Mouse (Mus musculus): ENCODE measurements around the gene Chrd.

The Chrd gene

DNA sequence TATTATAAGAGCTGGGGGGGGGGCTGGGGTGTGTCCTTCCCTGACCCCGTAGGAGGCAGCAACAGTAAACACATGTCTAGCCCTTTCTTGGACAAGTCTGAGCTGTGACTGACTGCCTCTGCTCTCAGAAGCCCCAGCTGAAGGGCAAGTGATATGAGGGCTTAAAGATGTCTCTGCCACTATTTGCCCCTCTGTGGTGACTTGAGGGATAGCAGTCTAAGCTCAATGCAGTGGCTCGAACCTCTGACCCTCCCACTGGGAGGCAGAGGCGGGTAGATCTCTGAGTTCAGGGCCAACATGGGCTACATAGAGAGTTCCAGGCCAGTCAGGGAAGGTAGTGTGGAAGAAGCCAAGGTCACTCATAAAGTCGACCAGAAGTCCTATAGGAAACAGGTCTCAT lies 22.1 kb upstream of the Chrd start:
- DNase-seq (ENCODE audit: low read depth, low spot score) = peak; percentile 61

DNA sequence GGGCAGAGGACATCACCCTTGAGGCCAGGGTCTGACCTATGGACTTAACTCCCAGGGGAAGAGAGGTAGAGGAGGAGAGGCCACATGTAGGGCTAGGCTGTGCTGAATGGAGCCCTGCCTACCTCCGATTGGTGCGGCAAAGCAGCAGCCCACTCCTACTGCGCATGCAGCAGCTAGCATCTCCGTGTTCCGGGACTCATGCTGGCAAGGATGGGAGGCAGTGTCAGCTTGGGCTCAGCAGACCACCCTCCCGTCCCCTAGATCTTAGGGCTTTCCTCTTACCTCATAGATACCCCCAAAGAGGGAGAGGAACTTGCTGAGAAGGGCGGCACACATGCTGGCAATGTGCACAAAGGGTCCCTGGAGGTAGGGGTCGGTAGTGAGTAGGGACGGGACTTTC lies 20.7 kb upstream of the Chrd start:
- DNase-seq (ENCODE audit: low read depth, low spot score) = no peak

DNA sequence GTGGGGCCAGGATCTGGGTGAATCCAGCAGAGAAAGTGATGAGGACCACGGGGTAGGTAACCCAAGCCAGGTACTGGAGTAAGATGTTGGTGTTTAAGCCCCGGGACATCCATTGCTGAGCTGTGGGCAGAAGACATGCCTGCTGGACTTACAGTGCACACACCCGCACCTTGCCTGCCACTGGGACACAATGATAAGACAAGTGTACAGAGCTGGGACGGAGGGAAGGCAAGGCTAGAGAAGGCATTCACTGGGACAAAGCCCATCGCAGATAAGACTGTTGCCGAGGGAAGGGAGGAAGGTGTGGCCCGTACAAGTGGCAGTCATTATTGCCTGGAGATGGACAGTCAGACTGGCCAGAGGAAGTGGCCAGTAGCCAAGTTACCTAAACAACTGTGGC lies 20.0 kb upstream of the Chrd start:
- DNase-seq (ENCODE audit: low read depth, low spot score) = no peak

DNA sequence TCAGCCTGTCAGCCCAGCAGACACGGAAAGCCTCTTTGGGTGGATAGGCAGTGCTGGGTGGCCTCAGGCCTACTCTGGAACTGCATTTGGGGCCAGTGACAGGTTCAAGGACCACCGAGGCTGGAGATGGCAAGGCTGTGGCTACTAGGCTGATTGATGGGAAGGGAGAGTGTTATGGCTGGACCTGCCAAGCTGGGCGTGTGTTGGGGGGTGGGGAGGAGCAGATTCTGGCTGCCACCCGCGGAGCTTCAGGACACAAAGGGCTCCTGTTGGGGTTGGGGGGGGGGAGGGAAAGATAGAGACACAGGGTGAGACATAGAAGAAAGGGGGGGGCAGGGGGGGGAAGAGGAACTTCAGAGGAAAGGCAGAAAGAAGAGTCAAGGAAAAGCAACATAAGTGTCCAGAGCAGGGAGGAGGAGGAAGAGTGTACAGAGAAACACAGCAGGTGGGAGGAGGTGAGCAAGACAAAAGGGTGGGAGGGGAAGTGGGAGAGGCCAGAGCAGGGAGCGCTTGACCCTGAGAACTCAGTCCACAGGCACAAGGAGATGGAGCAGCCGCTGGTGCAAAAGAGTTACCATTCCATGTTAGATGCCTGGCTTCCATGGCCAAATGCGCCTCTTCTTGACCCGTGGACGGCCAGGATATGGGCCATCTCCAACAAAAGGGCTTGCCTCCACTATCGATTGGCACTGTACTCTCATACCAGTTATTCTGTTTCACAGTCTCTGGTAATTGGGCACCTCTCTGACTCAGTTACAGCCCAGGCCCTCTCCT lies 18.4 kb upstream of the Chrd start:
- peak; percentile 79 for DNase-seq (ENCODE audit: low read depth, low spot score)

- DNase-seq (ENCODE audit: low read depth, low spot score) = no peak
These were observed 17.8 kb upstream of the Chrd start for GRCm38 (mm10) chr16:20715161-20715560.

GRCm38 (mm10) chr16:20715566-20715965 lies 17.4 kb upstream of the Chrd start:
- DNase-seq (ENCODE audit: low read depth, low spot score) = no peak

GRCm38 (mm10) chr16:20715976-20716840 lies 16.7 kb upstream of the Chrd start:
- peak; percentile 92 for DNase-seq (ENCODE audit: low read depth, low spot score)

- DNase-seq (ENCODE audit: low read depth, low spot score) = no peak
These were observed 16.1 kb upstream of the Chrd start for GRCm38 (mm10) chr16:20716841-20717180.

- peak; percentile 99 for DNase-seq (ENCODE audit: low read depth, low spot score)
These were observed 15.5 kb upstream of the Chrd start, which contains the start of the genes Polr2h and Clcn2 for GRCm38 (mm10) chr16:20717181-20717977. Gene Polr2h (plus strand): TSS chr16:20717665. Gene Clcn2 (minus strand): TSS chr16:20717746.

DNA sequence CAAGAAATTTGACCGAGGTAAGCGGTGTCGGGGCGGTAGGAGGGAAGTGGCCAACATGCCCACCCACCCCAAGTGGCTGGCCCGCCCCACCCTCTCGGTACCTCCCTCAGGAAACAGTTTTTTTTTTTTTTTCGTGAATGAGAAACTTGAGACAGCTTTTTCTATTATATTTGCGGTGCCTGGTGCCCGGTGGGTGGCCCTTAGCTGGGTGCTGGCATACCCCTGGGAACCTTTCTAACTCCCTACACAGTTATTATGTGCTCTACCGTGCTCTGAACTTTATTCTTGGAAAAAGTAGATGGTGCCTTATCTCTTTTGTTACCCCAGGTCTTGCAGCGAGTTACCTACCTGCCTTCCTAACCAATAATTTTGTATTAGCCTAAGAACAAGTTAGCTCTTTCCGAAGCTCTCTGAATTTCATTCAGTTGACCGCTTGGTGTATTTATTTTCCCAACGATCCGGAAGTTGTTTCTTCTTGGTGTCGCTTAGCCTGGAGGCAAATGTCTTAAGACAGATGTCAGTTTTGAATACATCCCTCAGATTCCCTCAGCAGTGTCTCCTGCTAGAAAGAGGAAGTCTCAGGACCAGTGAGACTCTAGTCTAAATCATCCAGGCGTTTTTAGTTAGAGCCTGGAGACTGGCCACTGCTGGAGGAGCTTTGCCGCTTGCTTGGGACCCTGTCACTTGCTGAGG lies 14.8 kb upstream of the Chrd start:
- DNase-seq (ENCODE audit: low read depth, low spot score) = no peak

DNA sequence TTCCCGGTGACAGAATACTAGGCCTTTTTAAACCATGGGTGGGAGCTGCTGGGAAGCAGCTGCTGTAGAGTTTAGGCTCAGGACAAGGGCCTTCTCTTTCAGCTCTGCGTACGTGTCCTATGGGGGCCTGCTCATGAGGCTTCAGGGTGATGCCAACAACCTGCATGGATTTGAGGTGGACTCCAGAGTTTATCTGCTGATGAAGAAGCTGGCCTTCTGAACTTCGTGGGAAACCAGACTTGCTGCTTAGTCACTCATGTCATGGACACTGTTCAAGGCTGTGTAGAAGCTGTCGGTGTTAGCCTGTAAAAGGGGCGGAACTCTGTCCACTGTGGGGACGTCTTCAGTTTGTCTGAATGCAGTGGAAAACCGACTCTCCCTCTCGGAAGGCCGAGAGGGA lies 11.1 kb upstream of the Chrd start:
- no peak for DNase-seq (ENCODE audit: low read depth, low spot score)

GRCm38 (mm10) chr16:20722736-20723135 lies 10.2 kb upstream of the Chrd start:
- DNase-seq (ENCODE audit: low read depth, low spot score) = no peak

GRCm38 (mm10) chr16:20723247-20723646 lies 9.7 kb upstream of the Chrd start:
- no peak for DNase-seq (ENCODE audit: low read depth, low spot score)

DNA sequence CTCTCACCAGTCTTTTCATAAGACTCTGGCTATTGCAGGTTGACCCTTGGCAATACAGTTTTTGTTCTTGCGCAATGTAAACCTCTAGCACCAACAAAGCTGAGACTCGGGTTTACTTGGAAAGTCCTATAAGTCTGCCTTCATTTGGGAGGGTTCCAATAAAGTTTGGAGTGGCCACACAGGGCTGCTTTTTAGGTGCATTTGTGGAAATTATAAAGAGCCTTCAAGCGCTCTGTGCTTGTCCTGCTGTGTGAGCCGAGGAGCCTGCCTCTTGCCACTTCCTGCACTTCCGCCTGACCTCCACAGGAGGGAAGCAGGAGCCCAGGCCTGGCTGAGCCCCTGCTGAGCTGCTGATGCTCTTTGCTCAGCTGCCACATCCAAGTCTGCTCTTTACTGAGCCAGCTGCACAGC lies 8.6 kb upstream of the Chrd start:
- peak; percentile 92 for DNase-seq (ENCODE audit: low read depth, low spot score)

- DNase-seq (ENCODE audit: low read depth, low spot score) = no peak
These were observed 7.6 kb upstream of the Chrd start for GRCm38 (mm10) chr16:20725321-20725720.

DNA sequence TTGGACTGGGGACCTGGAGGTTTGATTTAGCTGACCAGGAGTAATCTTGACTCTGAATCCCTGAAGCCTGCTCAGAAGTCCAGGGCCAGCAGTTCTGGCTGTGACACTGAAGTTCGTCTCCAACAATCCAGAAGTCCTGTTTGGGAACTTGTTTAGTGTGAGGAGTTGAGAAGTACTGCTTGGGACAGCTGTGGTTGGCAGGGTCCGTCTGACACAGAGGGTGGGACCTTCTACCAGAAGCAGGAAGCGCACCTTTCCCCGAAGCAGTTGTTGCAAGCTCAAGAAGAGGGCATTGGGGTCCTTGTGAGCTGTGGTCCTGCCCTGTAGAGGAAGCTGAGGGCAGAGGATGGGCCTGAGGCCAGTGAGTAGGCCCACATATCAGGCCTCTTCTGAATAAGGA lies 7.2 kb upstream of the Chrd start:
- no peak for DNase-seq (ENCODE audit: low read depth, low spot score)

- DNase-seq (ENCODE audit: low read depth, low spot score) = no peak
These were observed 6.5 kb upstream of the Chrd start for GRCm38 (mm10) chr16:20726384-20726783.

DNA sequence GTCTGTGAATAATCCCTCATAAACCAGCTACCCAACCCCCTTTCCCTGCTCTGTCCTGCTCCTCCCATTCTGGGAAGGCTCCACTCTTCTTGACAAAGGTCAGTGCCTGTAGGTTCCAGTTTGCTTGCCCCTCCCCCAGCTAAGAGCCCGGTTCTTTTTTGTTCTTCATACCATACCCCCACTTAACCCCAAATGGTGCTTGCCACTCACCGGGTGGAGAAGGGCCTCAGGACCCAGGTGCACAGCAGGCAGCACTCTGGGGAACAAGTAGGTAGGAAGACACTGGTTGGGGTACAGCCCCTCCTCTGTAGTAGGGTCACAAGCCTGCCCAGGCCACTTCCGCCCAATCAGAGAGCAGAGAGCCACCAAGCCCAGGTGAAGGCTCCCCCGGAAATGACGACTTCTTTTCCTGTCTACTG lies 2.6 kb upstream of the Chrd start:
- peak; percentile 49 for DNase-seq (ENCODE audit: low read depth, low spot score)

DNA sequence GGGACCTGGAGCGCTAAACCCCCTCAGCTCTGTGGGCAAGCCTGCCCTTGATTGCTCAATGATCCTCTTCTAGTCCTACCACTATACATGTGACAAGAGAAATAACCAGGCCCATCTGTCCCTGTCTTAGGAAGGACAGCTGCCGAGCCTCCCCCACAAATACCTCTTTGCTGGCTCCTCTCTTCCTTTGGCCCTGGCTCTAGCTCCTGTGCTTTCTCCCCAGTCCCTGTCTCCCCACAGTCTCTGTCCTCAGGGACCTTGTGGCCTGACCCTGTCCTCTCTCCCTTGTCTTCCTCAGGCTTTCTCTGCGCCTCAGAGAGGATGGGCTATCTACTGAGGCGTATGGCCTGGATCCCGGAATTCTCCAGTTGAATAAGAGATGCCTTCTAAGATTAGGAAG lies 1.2 kb upstream of the Chrd start:
- DNase-seq (ENCODE audit: low read depth, low spot score) = no peak

GRCm38 (mm10) chr16:20732251-20732924 lies 539 bp upstream of the Chrd start:
- DNase-seq (ENCODE audit: low read depth, low spot score) = peak; percentile 37
